Mouse (Mus musculus): ENCODE data around the gene Plcd1. TPM values are rescaled to one million over a fixed set of nuclear protein-coding genes. Genes with fewer than 3 reads are reported as not detected.

The Plcd1 gene
- polyA plus RNA-seq (2012; rRNA removed), result 59.6 and 63.2 TPM in 2 replicates

GRCm38 (mm10) chr9:119093419-119094295 is at the start of gene Plcd1:
Plcd1 (minus strand) TSS chr9:119093502.

GRCm38 (mm10) chr9:119101992-119102782 is 8.9 kb upstream of the Plcd1 start, which contains the start of gene Dlec1:
Dlec1 (plus strand) TSS chr9:119102478.

GRCm38 (mm10) chr9:119052154-119052944 is 41.0 kb downstream of the Plcd1 start, which contains the start of gene Vill:
Vill (plus strand) TSS chr9:119052778.

Other genes starting within 250 kb of the Plcd1 start
- 27.2 TPM in 2 replicates for gene Ctdspl, start 167.0 kb downstream of the Plcd1 start, polyA plus RNA-seq (2012; rRNA removed)
- gene Vill, start 40.7 kb downstream of the Plcd1 start, polyA plus RNA-seq (2012; rRNA removed), result 24.1 and 26.6 TPM in 2 replicates
- gene Dlec1, start 9.0 kb upstream of the Plcd1 start, polyA plus RNA-seq (2012; rRNA removed), result 8.1 and 9.0 TPM in 2 replicates
- gene Acaa1b, start 63.6 kb upstream of the Plcd1 start, polyA plus RNA-seq (2012; rRNA removed), result 7.4 and 9.5 TPM in 2 replicates
- gene Gm47289, start 65.7 kb upstream of the Plcd1 start, polyA plus RNA-seq (2012; rRNA removed), result not detected in 2 replicates
- 0.10 TPM in 1 of 2 replicates, not detected in the other for gene Slc22a13, start 115.6 kb upstream of the Plcd1 start, polyA plus RNA-seq (2012; rRNA removed)
- gene Oxsr1, start 228.9 kb upstream of the Plcd1 start, polyA plus RNA-seq (2012; rRNA removed), result 15.3 and 15.6 TPM in 2 replicates
- gene Acaa1a, start 246.2 kb upstream of the Plcd1 start, polyA plus RNA-seq (2012; rRNA removed), result 296 and 538 TPM in 2 replicates
- 22.3 and 26.2 TPM in 2 replicates for gene Myd88, start 247.9 kb upstream of the Plcd1 start, polyA plus RNA-seq (2012; rRNA removed)

Data from ovary, adult 2 months (tissue).